Mouse (Mus musculus): Measurements from ENCODE around the gene Gm49711. TPM values are rescaled to one million over a fixed set of nuclear protein-coding genes. Genes with fewer than 3 reads are reported as not detected.

Gm49711 gene
- total and polyA plus RNA-seq, 3 experiments = not detected

DNA sequence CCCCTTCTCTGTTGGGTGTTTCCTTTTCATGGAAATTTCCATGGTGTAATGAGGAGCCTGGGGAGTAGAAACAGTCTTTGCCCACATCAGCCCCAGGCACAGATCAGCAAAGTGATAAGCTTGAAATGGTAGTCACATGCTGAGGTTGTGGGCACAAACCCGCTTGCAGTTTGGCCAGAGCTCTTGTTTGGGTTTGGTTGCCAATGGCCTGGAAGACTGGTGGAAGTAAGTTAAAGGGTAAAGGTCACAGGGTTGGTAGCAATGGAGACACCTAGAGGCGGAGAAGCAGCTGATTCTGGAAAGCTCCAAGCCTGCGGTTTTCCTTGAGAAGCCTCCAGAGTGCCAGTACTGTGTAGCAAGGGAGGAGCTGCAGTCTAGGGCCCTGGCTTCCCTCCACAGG, 47.5 kb downstream of the Gm49711 start:
- in situ Hi-C loops (cut with MboI; ENCODE audit: low pct_ligation_motif_present, low pct_unique_long_range_greater_than_20kb, low sequenced_read_pairs) = no loop called here
- H3K27ac ChIP-seq (ENCODE audit: insufficient read depth, low read depth) = no peak overlapping the region
- H3K4me2 ChIP-seq (ENCODE audit: insufficient read depth, low read depth, poor library complexity, severe bottlenecking) = no peak overlapping the region
- no peak overlapping the region for H3K9ac ChIP-seq (ENCODE audit: insufficient read depth, low read depth)
- peaks cover 4 to 66% of the 10 kb centered on the region in 2 experiments for H3K36me3 ChIP-seq (replicated peaks in 1 of 2; ENCODE audit: control insufficient read depth in 1 of 2, insufficient read depth in 1 of 2, low read length in 1 of 2)
- H3K27me3 ChIP-seq (replicated peaks) = no peaks in the 10 kb centered on the region
- no peaks in the 10 kb centered on the region for H3K9me3 ChIP-seq (replicated peaks; ENCODE audit: low read length)
- TF ChIP-seq MAZ (IDR thresholded peaks at IDR 0.05; ENCODE audit: low read depth, low read length) = no peak
- TF ChIP-seq NELFE (IDR thresholded peaks at IDR 0.05; ENCODE audit: low read depth, low read length) = no peak
- dilution Hi-C loops (cut with MboI; ENCODE audit: extremely low pct_ligation_motif_present, extremely low pct_unique_long_range_greater_than_20kb, low sequenced_read_pairs) = no loop called here
- no peaks in the 10 kb centered on the region for H3K79me2 ChIP-seq (replicated peaks; ENCODE audit: control insufficient read depth, extremely low read depth, insufficient read depth, poor library complexity, severe bottlenecking)
- no peak for DNase-seq (ENCODE audit: extremely low read depth)
- no peak overlapping the region for H3K4me3 ChIP-seq (replicated peaks in 1 of 3; ENCODE audit: low read depth in 2 of 3, low read length in 2 of 3, poor library complexity in 1 of 3)
- 0 out of 4 replicates have a peak, but pooled peaks cover 0 to 3% of the 10 kb centered on the region in 2 experiments for H3K4me1 ChIP-seq (ENCODE audit: control insufficient read depth in 1 of 2, insufficient read depth in 2 of 2)

DNA sequence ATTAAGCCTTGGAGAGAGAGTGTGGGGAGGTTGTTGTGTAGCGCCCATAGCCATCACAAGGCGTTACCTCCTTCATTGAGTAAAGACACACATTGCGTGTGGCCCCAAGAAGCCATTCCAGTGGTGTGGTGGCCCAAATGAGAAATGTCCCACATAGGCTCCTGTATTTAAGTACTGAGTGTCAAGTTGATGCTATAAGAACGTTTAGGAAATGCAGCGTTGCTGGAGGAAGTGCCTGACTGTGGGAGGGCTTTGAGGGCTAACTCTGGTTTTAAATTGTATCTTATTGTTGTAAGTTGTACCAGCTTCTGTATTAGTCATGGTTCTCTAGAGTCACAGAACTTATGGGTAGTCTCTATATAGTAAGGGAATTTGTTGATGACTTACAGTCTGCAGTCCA, 49.2 kb downstream of the Gm49711 start:
- H3K79me2 ChIP-seq (replicated peaks; ENCODE audit: control insufficient read depth, extremely low read depth, insufficient read depth, poor library complexity, severe bottlenecking) = no peaks in the 10 kb centered on the region

DNA sequence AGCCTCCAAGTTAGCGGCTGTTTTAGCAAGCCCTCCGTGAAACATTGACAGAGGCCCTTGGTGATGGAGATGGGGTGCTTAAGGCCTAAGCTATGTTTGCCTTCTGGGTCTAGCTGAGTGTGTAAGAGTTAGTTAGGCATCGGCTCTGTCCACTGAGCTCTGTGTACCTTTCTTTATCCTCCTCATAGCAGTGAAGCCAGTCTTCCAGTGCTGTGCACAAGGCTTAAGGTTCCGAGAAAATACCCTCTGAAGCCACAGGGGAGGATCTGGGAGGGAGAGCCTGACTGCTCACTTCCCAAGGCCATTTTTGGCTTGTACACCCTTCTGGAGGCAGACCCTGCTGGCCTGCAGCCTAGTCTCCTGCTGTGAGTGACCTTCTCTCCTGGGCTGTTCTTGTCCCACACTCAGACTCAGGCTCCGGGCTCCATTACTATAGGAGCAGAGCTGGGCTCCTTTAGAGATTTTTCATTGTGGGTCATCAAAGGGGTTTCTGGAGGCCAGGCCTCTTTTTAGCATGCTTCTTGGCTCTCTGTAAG, 56.7 kb downstream of the Gm49711 start:
- DNase-seq (ENCODE audit: extremely low read depth) = no peak
- no peak overlapping the region for H3K4me2 ChIP-seq (ENCODE audit: insufficient read depth, low read depth, poor library complexity, severe bottlenecking)

More for the DNA sequence above, 49.2 kb downstream of the Gm49711 start:
- 0 out of 4 replicates have a peak, but pooled peaks cover 0 to 3% of the 10 kb centered on the region in 2 experiments for H3K4me1 ChIP-seq (ENCODE audit: control insufficient read depth in 1 of 2, insufficient read depth in 2 of 2)
- in situ Hi-C loops (cut with MboI; ENCODE audit: low pct_ligation_motif_present, low pct_unique_long_range_greater_than_20kb, low sequenced_read_pairs) (no loop called here), dilution Hi-C loops (cut with MboI; ENCODE audit: extremely low pct_ligation_motif_present, extremely low pct_unique_long_range_greater_than_20kb, low sequenced_read_pairs) (no loop called here)
- TF ChIP-seq ETS1 (conservative IDR thresholded peaks at IDR 0.05; ENCODE audit: low read depth, low read length) = no peak
- no peak for TF ChIP-seq SIN3A (IDR thresholded peaks at IDR 0.05; ENCODE audit: low read length)
- TF ChIP-seq ZMIZ1 (IDR thresholded peaks at IDR 0.05; ENCODE audit: low read depth, low read length) = no peak
- no peak overlapping the region for H3K9ac ChIP-seq (ENCODE audit: insufficient read depth, low read depth)
- no peaks in the 10 kb centered on the region for H3K9me3 ChIP-seq (replicated peaks; ENCODE audit: low read length)
- peaks cover 3 to 66% of the 10 kb centered on the region in 2 experiments for H3K36me3 ChIP-seq (replicated peaks in 1 of 2; ENCODE audit: control insufficient read depth in 1 of 2, insufficient read depth in 1 of 2, low read length in 1 of 2)
- DNase-seq (ENCODE audit: extremely low read depth) = no peak
- H3K27ac ChIP-seq (ENCODE audit: insufficient read depth, low read depth) = no peak overlapping the region
- H3K27me3 ChIP-seq (replicated peaks) = no peaks in the 10 kb centered on the region
- H3K4me2 ChIP-seq (ENCODE audit: insufficient read depth, low read depth, poor library complexity, severe bottlenecking) = no peak overlapping the region
- no peak overlapping the region for H3K4me3 ChIP-seq (replicated peaks in 1 of 3; ENCODE audit: low read depth in 2 of 3, low read length in 2 of 3, poor library complexity in 1 of 3)

More for the DNA sequence above, 56.7 kb downstream of the Gm49711 start:
- in situ Hi-C loops (cut with MboI; ENCODE audit: low pct_ligation_motif_present, low pct_unique_long_range_greater_than_20kb, low sequenced_read_pairs) = no loop called here
- Histone ChIP-seq H3K36me3 (replicated peaks in 1 of 2; ENCODE audit: control insufficient read depth in 1 of 2, insufficient read depth in 1 of 2, low read length in 1 of 2) (peaks cover 3 to 37% of the 10 kb centered on the region in 2 experiments), H3K79me2 (replicated peaks; ENCODE audit: control insufficient read depth, extremely low read depth, insufficient read depth, poor library complexity, severe bottlenecking) (no peaks in the 10 kb centered on the region), H3K4me1 (ENCODE audit: control insufficient read depth in 1 of 2, insufficient read depth in 2 of 2) (peaks cover 0 to 8% of the 10 kb centered on the region in 2 experiments; a peak in 1 of 4 replicates), H3K4me3 (replicated peaks in 1 of 3; ENCODE audit: low read depth in 2 of 3, low read length in 2 of 3, poor library complexity in 1 of 3) (no peak overlapping the region), H3K27me3 (replicated peaks) (no peaks in the 10 kb centered on the region), H3K9me3 (replicated peaks; ENCODE audit: low read length) (no peaks in the 10 kb centered on the region), H3K27ac (ENCODE audit: insufficient read depth, low read depth) (no peak overlapping the region), H3K9ac (ENCODE audit: insufficient read depth, low read depth) (no peak overlapping the region)
- dilution Hi-C loops (cut with MboI; ENCODE audit: extremely low pct_ligation_motif_present, extremely low pct_unique_long_range_greater_than_20kb, low sequenced_read_pairs) = no loop called here
- TF ChIP-seq PAX5 (IDR thresholded peaks at IDR 0.05; ENCODE audit: low read length) (no peak), NELFE (IDR thresholded peaks at IDR 0.05; ENCODE audit: low read depth, low read length) (no peak), MAFK (IDR thresholded peaks at IDR 0.05; ENCODE audit: insufficient replicate concordance, low read length) (no peak), E2F4 (IDR thresholded peaks at IDR 0.05; ENCODE audit: insufficient replicate concordance, low read depth, low read length) (no peak), UBTF (IDR thresholded peaks at IDR 0.05; ENCODE audit: low read depth, low read length) (no peak), MEF2A (IDR thresholded peaks at IDR 0.05; ENCODE audit: borderline replicate concordance, low read depth, low read length) (no peak), ELF1 (IDR thresholded peaks at IDR 0.05; ENCODE audit: low read depth, low read length) (no peak), ETS1 (conservative IDR thresholded peaks at IDR 0.05; ENCODE audit: low read depth, low read length) (no peak)
